Mouse (Mus musculus): Measurements from ENCODE around the gene Grin2d. TPM values are rescaled to one million over a fixed set of nuclear protein-coding genes. Genes with fewer than 3 reads are reported as not detected.

The Grin2d gene
- polyA plus RNA-seq, 1 experiment from 2014 or later, result 0.17 TPM

- Histone ChIP-seq H3K9me3 (replicated peaks; ENCODE audit: control insufficient read depth, low read length) (no peaks in the 10 kb centered on the region), H3K27me3 (ENCODE audit: control insufficient read depth, insufficient read depth, low read length) (no peaks in the 10 kb centered on the region), H3K9ac (ENCODE audit: low read length) (no peak overlapping the region), H3K4me1 (ENCODE audit: control insufficient read depth, insufficient read depth, low read length) (no peaks in the 10 kb centered on the region), H3K27ac (ENCODE audit: low read length) (no peak overlapping the region), H3K4me2 (ENCODE audit: low read depth, low read length) (no peak overlapping the region), H3K36me3 (ENCODE audit: control insufficient read depth, insufficient read depth) (peaks cover 29% of the 10 kb centered on the region), H3K4me3 (ENCODE audit: low read length) (no peak overlapping the region)
- 40% methylated on average over 3 of the region's 3 CpGs for WGBS
- ATAC-seq (replicated peaks; ENCODE audit: extremely low read depth, insufficient read depth, low FRiP score), result no peak
These were observed 9.1 kb upstream of the Grin2d start for GRCm38 (mm10) chr7:45887246-45887645.

DNA sequence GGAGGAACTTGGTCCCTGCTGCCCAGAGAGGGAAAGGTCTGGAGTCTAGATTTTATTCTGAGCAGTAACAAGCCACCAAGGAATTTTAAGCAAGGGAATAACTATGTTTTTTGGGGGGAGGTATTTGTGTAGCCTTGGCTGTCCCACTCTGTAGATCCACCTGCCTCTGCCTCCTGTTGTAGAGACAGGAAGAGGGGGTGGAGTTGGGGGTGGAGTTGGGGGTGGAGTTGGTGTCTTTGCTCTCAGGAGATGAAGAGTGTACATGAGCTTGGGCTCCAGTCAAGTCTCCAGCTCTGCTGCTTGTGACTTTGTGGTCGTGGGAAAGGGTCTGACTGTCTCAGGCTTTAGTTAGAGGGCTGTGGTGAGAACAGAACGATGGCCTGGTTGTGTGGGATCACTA lies 2.8 kb upstream of the Grin2d start:
- Histone ChIP-seq H3K4me2 (ENCODE audit: low read depth, low read length) (no peak overlapping the region), H3K36me3 (ENCODE audit: control insufficient read depth, insufficient read depth) (peaks cover 73% of the 10 kb centered on the region), H3K27me3 (ENCODE audit: control insufficient read depth, insufficient read depth, low read length) (no peaks in the 10 kb centered on the region), H3K9me3 (replicated peaks; ENCODE audit: control insufficient read depth, low read length) (no peaks in the 10 kb centered on the region), H3K27ac (ENCODE audit: low read length) (no peak overlapping the region), H3K4me1 (ENCODE audit: control insufficient read depth, insufficient read depth, low read length) (no peaks in the 10 kb centered on the region), H3K9ac (ENCODE audit: low read length) (no peak overlapping the region), H3K4me3 (ENCODE audit: low read length) (no peak overlapping the region)
- ATAC-seq (replicated peaks; ENCODE audit: extremely low read depth, insufficient read depth, low FRiP score), result no peak
- WGBS, result 91% methylated on average over 2 of the region's 2 CpGs

- Histone ChIP-seq H3K4me1 (ENCODE audit: control insufficient read depth, insufficient read depth, low read length) (no peaks in the 10 kb centered on the region), H3K9ac (ENCODE audit: low read length) (no peak overlapping the region), H3K27ac (ENCODE audit: low read length) (no peak overlapping the region), H3K9me3 (replicated peaks; ENCODE audit: control insufficient read depth, low read length) (no peaks in the 10 kb centered on the region), H3K4me2 (ENCODE audit: low read depth, low read length) (no peak overlapping the region), H3K27me3 (ENCODE audit: control insufficient read depth, insufficient read depth, low read length) (no peaks in the 10 kb centered on the region), H3K36me3 (ENCODE audit: control insufficient read depth, insufficient read depth) (peaks cover 76% of the 10 kb centered on the region), H3K4me3 (ENCODE audit: low read length) (no peak overlapping the region)
- no peak for ATAC-seq (replicated peaks; ENCODE audit: extremely low read depth, insufficient read depth, low FRiP score)
- WGBS, result 96% methylated on average over 4 of the region's 4 CpGs
These were observed 2.4 kb upstream of the Grin2d start for GRCm38 (mm10) chr7:45880531-45880930.

- H3K4me2 ChIP-seq (ENCODE audit: low read depth, low read length), result no peak overlapping the region
- H3K27me3 ChIP-seq (ENCODE audit: control insufficient read depth, insufficient read depth, low read length), result peaks cover 2% of the 10 kb centered on the region
- H3K27ac ChIP-seq (ENCODE audit: low read length), result no peak overlapping the region
- H3K36me3 ChIP-seq (ENCODE audit: control insufficient read depth, insufficient read depth), result peaks cover 57% of the 10 kb centered on the region
- no peak overlapping the region for H3K4me3 ChIP-seq (ENCODE audit: low read length)
- no peak for ATAC-seq (replicated peaks; ENCODE audit: extremely low read depth, insufficient read depth, low FRiP score)
- 93% methylated on average over 7 of the region's 7 CpGs for WGBS
- H3K9ac ChIP-seq (ENCODE audit: low read length), result no peak overlapping the region
- H3K9me3 ChIP-seq (replicated peaks; ENCODE audit: control insufficient read depth, low read length), result no peaks in the 10 kb centered on the region
- H3K4me1 ChIP-seq (ENCODE audit: control insufficient read depth, insufficient read depth, low read length), result peaks cover 16% of the 10 kb centered on the region
These were observed 1.3 kb downstream of the Grin2d start for GRCm38 (mm10) chr7:45876895-45877294.

GRCm38 (mm10) chr7:45873061-45873947 lies 4.9 kb downstream of the Grin2d start:
- H3K4me1 ChIP-seq (ENCODE audit: control insufficient read depth, insufficient read depth, low read length), result peaks cover 36% of the 10 kb centered on the region
- H3K27me3 ChIP-seq (ENCODE audit: control insufficient read depth, insufficient read depth, low read length), result peaks cover 25% of the 10 kb centered on the region
- H3K4me3 ChIP-seq (ENCODE audit: low read length), result peak overlapping the region; percentile 78
- H3K9me3 ChIP-seq (replicated peaks; ENCODE audit: control insufficient read depth, low read length), result no peaks in the 10 kb centered on the region
- peak overlapping the region; percentile 81 for H3K4me2 ChIP-seq (ENCODE audit: low read depth, low read length)
- H3K27ac ChIP-seq (ENCODE audit: low read length), result peak overlapping the region; percentile 92
- ATAC-seq (replicated peaks; ENCODE audit: extremely low read depth, insufficient read depth, low FRiP score), result peak; percentile 60
- H3K36me3 ChIP-seq (ENCODE audit: control insufficient read depth, insufficient read depth), result peaks cover 35% of the 10 kb centered on the region
- H3K9ac ChIP-seq (ENCODE audit: low read length), result peak overlapping the region; percentile 97
- WGBS, result 2% methylated on average over 28 of the region's 28 CpGs

GRCm38 (mm10) chr7:45872624-45873023 lies 5.6 kb downstream of the Grin2d start, which contains the start of gene Kdelr1:
Gene Kdelr1 (plus strand): TSS chr7:45872772.
- Histone ChIP-seq H3K9ac (ENCODE audit: low read length) (peak within 1 kb of the TSS; percentile 97), H3K36me3 (ENCODE audit: control insufficient read depth, insufficient read depth) (peaks cover 31% of the 10 kb centered on the region), H3K27ac (ENCODE audit: low read length) (peak within 1 kb of the TSS; percentile 92), H3K4me3 (ENCODE audit: low read length) (peak within 1 kb of the TSS; percentile 78), H3K9me3 (replicated peaks; ENCODE audit: control insufficient read depth, low read length) (no peaks in the 10 kb centered on the region), H3K4me2 (ENCODE audit: low read depth, low read length) (peak within 1 kb of the TSS; percentile 81), H3K4me1 (ENCODE audit: control insufficient read depth, insufficient read depth, low read length) (peaks cover 36% of the 10 kb centered on the region), H3K27me3 (ENCODE audit: control insufficient read depth, insufficient read depth, low read length) (peaks cover 31% of the 10 kb centered on the region)
- ATAC-seq (replicated peaks; ENCODE audit: extremely low read depth, insufficient read depth, low FRiP score), result peak; percentile 76
- WGBS, result under 1% methylated on average over 18 of the region's 18 CpGs

DNA sequence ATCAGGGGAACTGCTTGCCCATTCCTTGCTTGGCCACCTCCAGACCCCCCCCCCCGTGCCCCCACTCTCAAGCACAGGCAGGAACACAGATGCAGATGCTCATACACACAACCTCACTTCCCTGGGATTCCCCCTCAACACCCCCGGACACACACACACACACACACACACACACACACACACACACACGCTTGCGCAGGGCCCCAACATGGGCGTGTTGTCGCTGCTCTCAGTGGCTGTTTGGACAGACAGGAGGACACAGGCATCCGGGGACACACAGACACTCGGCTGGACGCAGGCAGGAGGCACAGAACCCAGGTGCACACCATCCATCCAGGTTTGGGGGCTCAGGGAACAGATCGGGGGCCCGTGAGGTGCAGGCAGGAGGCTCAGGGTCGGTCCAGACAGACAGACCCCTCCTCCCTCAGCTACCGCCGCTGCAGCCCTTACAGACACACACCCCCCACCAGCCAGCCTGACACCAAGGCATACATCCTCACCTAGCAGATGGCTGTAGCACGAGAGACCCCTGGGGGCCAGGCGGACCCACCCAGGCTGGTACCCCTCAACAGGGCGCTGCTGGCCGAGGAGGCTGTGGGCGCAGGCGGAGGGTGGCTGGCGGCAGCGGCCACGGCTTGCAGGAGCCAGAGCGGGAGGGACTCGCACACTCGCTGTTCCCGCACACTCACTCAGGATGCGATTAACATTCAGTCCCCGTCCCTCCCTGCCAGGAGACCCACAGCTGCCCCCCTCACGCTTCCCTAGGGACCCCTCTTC lies 7.7 kb downstream of the Grin2d start:
- Histone ChIP-seq H3K27me3 (ENCODE audit: control insufficient read depth, insufficient read depth, low read length) (peaks cover 41% of the 10 kb centered on the region), H3K4me1 (ENCODE audit: control insufficient read depth, insufficient read depth, low read length) (peaks cover 36% of the 10 kb centered on the region), H3K9me3 (replicated peaks; ENCODE audit: control insufficient read depth, low read length) (no peaks in the 10 kb centered on the region), H3K27ac (ENCODE audit: low read length) (no peak overlapping the region), H3K36me3 (ENCODE audit: control insufficient read depth, insufficient read depth) (peaks cover 12% of the 10 kb centered on the region), H3K4me2 (ENCODE audit: low read depth, low read length) (peak overlapping the region; percentile 59), H3K9ac (ENCODE audit: low read length) (0 out of 2 replicates have a peak overlapping the region, but pooled peaks have one; percentile 42), H3K4me3 (ENCODE audit: low read length) (peak overlapping the region; percentile 25)
- ATAC-seq (replicated peaks; ENCODE audit: extremely low read depth, insufficient read depth, low FRiP score), result no peak
- 3% methylated on average over 30 of the region's 30 CpGs for WGBS

DNA sequence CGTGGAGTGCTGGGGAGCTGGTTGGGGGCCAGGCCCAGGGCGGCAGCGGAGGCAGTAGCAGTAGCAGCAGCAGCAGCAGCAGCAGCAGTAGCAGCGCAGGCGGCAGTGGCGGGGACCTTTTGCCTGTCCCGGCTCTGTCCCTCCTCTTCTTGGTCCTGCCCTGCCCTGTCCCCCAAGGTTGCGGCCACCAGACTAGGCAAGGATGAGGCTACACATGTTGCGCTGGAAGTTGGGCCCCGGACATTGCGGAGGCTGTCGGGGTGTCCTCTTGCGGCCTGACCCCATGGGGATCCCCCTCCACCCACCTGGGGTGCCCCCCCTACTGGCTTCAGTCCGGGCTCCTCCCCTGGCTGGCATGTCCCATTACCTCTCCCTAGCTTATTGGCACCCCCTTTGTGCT lies 8.4 kb downstream of the Grin2d start:
- H3K9ac ChIP-seq (ENCODE audit: low read length), result peak overlapping the region; percentile 61
- ATAC-seq (replicated peaks; ENCODE audit: extremely low read depth, insufficient read depth, low FRiP score), result no peak
- 4% methylated on average over 13 of the region's 14 CpGs for WGBS
- H3K4me3 ChIP-seq (ENCODE audit: low read length), result peak overlapping the region; percentile 28
- peak overlapping the region; percentile 59 for H3K4me2 ChIP-seq (ENCODE audit: low read depth, low read length)
- peaks cover 33% of the 10 kb centered on the region for H3K4me1 ChIP-seq (ENCODE audit: control insufficient read depth, insufficient read depth, low read length)
- peaks cover 41% of the 10 kb centered on the region for H3K27me3 ChIP-seq (ENCODE audit: control insufficient read depth, insufficient read depth, low read length)
- no peaks in the 10 kb centered on the region for H3K9me3 ChIP-seq (replicated peaks; ENCODE audit: control insufficient read depth, low read length)
- no peak overlapping the region for H3K27ac ChIP-seq (ENCODE audit: low read length)
- peaks cover 7% of the 10 kb centered on the region for H3K36me3 ChIP-seq (ENCODE audit: control insufficient read depth, insufficient read depth)

All from heart, embryonic 16.5 days (tissue).